7 mouse cellular contexts compared by ENCODE assay signal in the genomic region with DNA sequence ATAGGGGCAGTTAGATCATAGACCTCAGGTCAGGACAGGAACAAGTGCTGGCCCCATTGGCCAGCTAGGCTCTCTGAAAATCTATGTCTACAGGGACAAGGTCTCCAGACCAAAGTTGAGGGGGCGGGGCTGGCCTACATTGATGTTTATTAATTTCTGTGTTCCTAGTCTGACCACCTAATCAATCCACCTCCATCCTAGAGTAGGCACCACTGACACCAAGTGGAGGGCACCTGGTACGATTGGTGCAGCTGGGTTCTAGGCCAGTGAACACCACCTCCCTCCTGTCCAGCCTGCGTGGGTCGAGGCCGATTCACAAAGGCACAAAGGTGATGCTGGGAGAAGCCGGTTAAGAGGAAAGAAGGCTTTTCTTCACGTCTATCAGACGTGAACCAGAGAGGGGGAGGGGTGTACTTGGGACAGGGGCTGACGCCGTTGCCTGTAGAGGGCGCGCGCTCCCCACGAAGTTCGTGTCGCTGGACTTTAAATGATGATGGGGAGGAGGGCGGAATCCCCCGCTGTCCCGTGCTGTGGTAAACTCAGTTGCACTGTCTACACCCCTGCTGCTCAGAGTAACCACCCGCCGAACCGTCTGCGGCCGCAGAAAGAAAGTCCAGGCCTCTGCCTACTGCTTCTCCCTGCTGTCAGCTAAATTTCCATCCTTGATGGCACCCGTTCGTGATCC. TPM values are rescaled to one million over a fixed set of nuclear protein-coding genes. Genes with fewer than 3 reads are reported as not detected.
DNase-seq lines count a peak whose midpoint lies in the region; ATAC-seq and TF ChIP-seq lines count a peak whose summit lies in the region.

No protein-coding gene starts in this region.

- H3K27ac ChIP-seq in forebrain, embryonic 13.5 days: no peak overlapping the region

- peaks cover 54% of the 10 kb centered on the region for H3K27me3 ChIP-seq in forebrain, embryonic 13.5 days

- DNase-seq in MN1 (ENCODE audit: low spot score): peak; percentile 73
- peak; percentile 90 for DNase-seq in brain, embryonic 14.5 days (ENCODE audit: low read depth)
- DNase-seq in heart, postnatal 36 days: peak; percentile 89 to 91
- DNase-seq in layer of hippocampus, postnatal 14 days (ENCODE audit: low spot score in 2 of 2): peak; percentile 81
- DNase-seq in right cerebral cortex, postnatal 4 days: peak; percentile 90

- peak overlapping the region; percentile 22 for H3K4me3 ChIP-seq in forebrain, embryonic 13.5 days

- intact Hi-C loops in heart, postnatal 36 days (cut with DNase I): loop anchor here (1.0 kb wide), 2 partner anchors 92 to 156 kb away; no protein-coding TSS in a partner anchor

- ATAC-seq in forebrain, embryonic 13.5 days: peak; percentile 54
- peak; percentile 97 for ATAC-seq in megakaryocyte, adult 5-6 weeks (ENCODE audit: poor library complexity, severe bottlenecking)

- TF ChIP-seq CTCF in brain, embryonic 14.5 days (IDR thresholded peaks at IDR 0.05; ENCODE audit: borderline replicate concordance, extremely low read depth, insufficient read depth, insufficient read length): peak; percentile 94

- peaks cover 61% of the 10 kb centered on the region for H3K4me1 ChIP-seq in forebrain, embryonic 13.5 days

- no peaks in the 10 kb centered on the region for H3K9me3 ChIP-seq in forebrain, embryonic 13.5 days (replicated peaks)

- H3K9ac ChIP-seq in forebrain, embryonic 13.5 days: 0 out of 2 replicates have a peak overlapping the region, but pooled peaks have one; percentile 12

- TF ChIP-seq POLR2A in brain, embryonic 14.5 days (IDR thresholded peaks at IDR 0.05; ENCODE audit: borderline replicate concordance, extremely low read depth, insufficient read depth, insufficient read length, poor library complexity, severe bottlenecking): no peak

- H3K4me2 ChIP-seq in forebrain, embryonic 13.5 days: peak overlapping the region; percentile 50

- H3K36me3 ChIP-seq in forebrain, embryonic 13.5 days (ENCODE audit: poor library complexity, severe bottlenecking): peaks cover 29% of the 10 kb centered on the region

- under 1% methylated on average over 26 of the region's 26 CpGs for WGBS in forebrain, embryonic 13.5 days

RNA-seq across cellular contexts. Expression of a gene that starts 6.8 kb away (rescaled TPM):
- polyA plus RNA-seq in brain, embryonic 14.5 days (2012; rRNA removed): 6.5 and 10.4 TPM in 2 replicates
- polyA plus RNA-seq in forebrain, embryonic 13.5 days (2015; fragmentation: Nextera tagmentation; extraction: Ambion mirVana): 9.8 and 12.3 TPM in 2 replicates
- 1 to 10 TPM; 5.3 to 9.1 TPM for total RNA-seq in heart, postnatal 36 days (2021)
- 10 to 100 TPM; 15.0 to 15.2 TPM for total RNA-seq in layer of hippocampus, postnatal 14 days (2021)
- total RNA-seq in megakaryocyte, adult 5-6 weeks (2015): 3.2 and 5.6 TPM in 2 replicates
- total RNA-seq in megakaryocyte, adult 5-6 weeks (2017): 3.0 and 3.6 TPM in 2 replicates

RNA-seq across cellular contexts. Expression of a gene that starts 11.3 kb away (rescaled TPM):
- polyA plus RNA-seq in brain, embryonic 14.5 days (2012; rRNA removed): 30.0 and 40.1 TPM in 2 replicates
- 45.2 and 52.0 TPM in 2 replicates for polyA plus RNA-seq in forebrain, embryonic 13.5 days (2015; fragmentation: Nextera tagmentation; extraction: Ambion mirVana)
- 1 to 10 TPM; 3.2 to 3.9 TPM for total RNA-seq in heart, postnatal 36 days (2021)
- 1 to 10 TPM; 3.6 to 4.2 TPM for total RNA-seq in layer of hippocampus, postnatal 14 days (2021)
- 1.5 and 1.6 TPM in 2 replicates for total RNA-seq in megakaryocyte, adult 5-6 weeks (2015)
- 2.8 TPM in 2 replicates for total RNA-seq in megakaryocyte, adult 5-6 weeks (2017)

RNA-seq across cellular contexts. Expression of a gene that starts 46.0 kb away (rescaled TPM):
- 0.07 TPM in 1 of 2 replicates, not detected in the other for polyA plus RNA-seq in brain, embryonic 14.5 days (2012; rRNA removed)
- polyA plus RNA-seq in forebrain, embryonic 13.5 days (2015; fragmentation: Nextera tagmentation; extraction: Ambion mirVana): not detected in 2 replicates
- not detected for total RNA-seq in heart, postnatal 36 days (2021)
- not detected for total RNA-seq in layer of hippocampus, postnatal 14 days (2021)
- total RNA-seq in megakaryocyte, adult 5-6 weeks (2015): not detected in 2 replicates
- total RNA-seq in megakaryocyte, adult 5-6 weeks (2017): not detected in 2 replicates

RNA-seq across cellular contexts. Expression of a gene that starts 52.0 kb away (rescaled TPM):
- 30.0 and 34.7 TPM in 2 replicates for polyA plus RNA-seq in brain, embryonic 14.5 days (2012; rRNA removed)
- 10.2 and 11.5 TPM in 2 replicates for polyA plus RNA-seq in forebrain, embryonic 13.5 days (2015; fragmentation: Nextera tagmentation; extraction: Ambion mirVana)
- total RNA-seq in heart, postnatal 36 days (2021): 10 to 100 TPM; 11.5 to 13.6 TPM
- 10 to 100 TPM; 59.1 to 59.4 TPM for total RNA-seq in layer of hippocampus, postnatal 14 days (2021)
- total RNA-seq in megakaryocyte, adult 5-6 weeks (2015): 15.3 and 15.5 TPM in 2 replicates
- total RNA-seq in megakaryocyte, adult 5-6 weeks (2017): 18.0 and 18.4 TPM in 2 replicates
